19 mouse cellular contexts compared by ENCODE assay signal in the genomic region with DNA sequence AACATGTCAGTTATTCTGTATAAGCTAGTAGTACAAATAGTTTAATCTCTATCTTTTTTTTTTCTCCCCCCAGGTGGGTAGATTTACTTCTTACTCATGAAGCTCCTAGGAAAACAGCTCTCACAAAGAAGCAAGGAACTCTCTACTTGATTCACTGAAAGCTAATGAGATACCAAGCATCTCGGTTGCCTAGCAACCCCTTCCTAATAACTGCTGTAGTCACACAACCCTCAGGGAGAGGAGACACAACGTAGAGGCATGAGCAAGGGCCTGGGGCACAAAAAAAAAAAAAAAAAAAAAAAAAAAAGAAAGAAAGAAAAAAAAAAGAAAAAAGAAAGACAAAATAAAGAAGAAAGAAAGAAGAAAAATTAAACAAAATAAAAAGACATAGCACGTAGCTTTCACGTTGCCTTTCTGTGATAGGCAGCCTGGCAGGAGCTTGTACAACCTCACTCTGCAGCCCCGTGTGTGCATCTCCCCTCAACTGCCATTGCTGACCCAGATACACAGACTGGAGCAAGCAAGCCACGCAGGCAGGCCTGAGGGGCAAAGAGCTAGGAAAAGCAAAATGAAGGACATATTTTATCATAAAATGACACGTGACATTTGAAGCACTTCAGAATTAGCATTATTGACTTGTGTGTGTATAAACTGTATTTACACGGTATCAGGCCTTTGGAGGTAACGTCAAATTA. TPM values are rescaled to one million over a fixed set of nuclear protein-coding genes. Genes with fewer than 3 reads are reported as not detected.
A peak's percentile ranks its signal among the peaks of the same experiment; 100 is the strongest.
DNase-seq lines count a peak whose midpoint lies in the region; ATAC-seq and TF ChIP-seq lines count a peak whose summit lies in the region.
"Had no signal": no experiment of that assay in that cellular context is flagged by ENCODE, and none has a peak within 500 bp of the region (broad histone marks: within the 10 kb centered on the region; RNA-seq: fewer than 3 reads in every experiment).

No protein-coding gene starts in this region.

- no peak for DNase-seq in forebrain, embryonic 10.5 days (ENCODE audit: extremely low spot score, low spot score)
- peak; percentile 88 for DNase-seq in midbrain, embryonic 14.5 days
- no peak for DNase-seq in kidney, postnatal 14 days
- DNase-seq in liver, postnatal 0 days: no peak
- DNase-seq: cerebellum, adult 18-20 months; heart, adult 11 months; lung, postnatal 36 days; thymus, postnatal 14 days had no signal

- no peak for TF ChIP-seq CTCF in liver, postnatal 0 days (IDR thresholded peaks at IDR 0.05; ENCODE audit: low read depth)

- no peaks in the 10 kb centered on the region for H3K9me3 ChIP-seq in forebrain, embryonic 16.5 days (ENCODE audit: control insufficient read depth, low read length)
- H3K9me3 ChIP-seq in forebrain, embryonic 10.5 days: no peaks in the 10 kb centered on the region
- no peaks in the 10 kb centered on the region for H3K9me3 ChIP-seq in neural tube, embryonic 12.5 days
- no peaks in the 10 kb centered on the region for H3K9me3 ChIP-seq in neural tube, embryonic 15.5 days (replicated peaks)
- no peaks in the 10 kb centered on the region for H3K9me3 ChIP-seq in midbrain, embryonic 14.5 days (ENCODE audit: control insufficient read depth, low read length)
- H3K9me3 ChIP-seq in heart, embryonic 11.5 days (replicated peaks; ENCODE audit: control insufficient read depth, low read length): no peaks in the 10 kb centered on the region
- no peaks in the 10 kb centered on the region for H3K9me3 ChIP-seq in liver, postnatal 0 days (ENCODE audit: low read length)
- H3K9me3 ChIP-seq: heart, embryonic 15.5 days; limb, embryonic 13.5 days; liver, embryonic 15.5 days had no signal

- no peaks in the 10 kb centered on the region for H3K27me3 ChIP-seq in forebrain, embryonic 16.5 days (replicated peaks; ENCODE audit: control insufficient read depth, insufficient read depth, low read length)
- H3K27me3 ChIP-seq in forebrain, embryonic 10.5 days (ENCODE audit: poor library complexity, severe bottlenecking): peaks cover 20% of the 10 kb centered on the region; the same call in 1 of the 2 replicates
- H3K27me3 ChIP-seq in neural tube, embryonic 12.5 days (replicated peaks): no peaks in the 10 kb centered on the region
- H3K27me3 ChIP-seq in neural tube, embryonic 15.5 days (replicated peaks): no peaks in the 10 kb centered on the region
- no peaks in the 10 kb centered on the region; the same call in 1 of the 2 replicates for H3K27me3 ChIP-seq in midbrain, embryonic 14.5 days (ENCODE audit: control insufficient read depth, insufficient read depth, low read length)
- peaks cover 8% of the 10 kb centered on the region for H3K27me3 ChIP-seq in heart, embryonic 11.5 days (ENCODE audit: control insufficient read depth, insufficient read depth, low read length)
- no peaks in the 10 kb centered on the region for H3K27me3 ChIP-seq in liver, postnatal 0 days (ENCODE audit: insufficient read depth, low read length)
- H3K27me3 ChIP-seq: liver, embryonic 15.5 days had no signal

- no peak overlapping the region for H3K9ac ChIP-seq in forebrain, embryonic 16.5 days (replicated peaks; ENCODE audit: low read depth, low read length)
- no peak overlapping the region for H3K9ac ChIP-seq in neural tube, embryonic 12.5 days
- H3K9ac ChIP-seq in neural tube, embryonic 15.5 days (replicated peaks): no peak overlapping the region
- no peak overlapping the region for H3K9ac ChIP-seq in midbrain, embryonic 14.5 days (replicated peaks; ENCODE audit: low read length)
- no peak overlapping the region for H3K9ac ChIP-seq in heart, embryonic 11.5 days (ENCODE audit: low read depth, low read length)
- H3K9ac ChIP-seq in liver, postnatal 0 days (replicated peaks): no peak overlapping the region
- H3K9ac ChIP-seq: heart, embryonic 15.5 days; limb, embryonic 13.5 days; liver, embryonic 15.5 days had no signal

- ATAC-seq in forebrain, embryonic 16.5 days: peak; percentile 73; the same call in 1 of the 2 replicates
- no peak for ATAC-seq in neural tube, embryonic 12.5 days (ENCODE audit: low FRiP score, low read depth)
- ATAC-seq in neural tube, embryonic 15.5 days (ENCODE audit: low FRiP score): no peak; the same call in 1 of the 2 replicates
- no peak for ATAC-seq in midbrain, embryonic 14.5 days (ENCODE audit: low FRiP score, low TSS enrichment)
- ATAC-seq in heart, embryonic 11.5 days (replicated peaks; ENCODE audit: insufficient number of reproducible peaks, low FRiP score, low TSS enrichment): no peak
- no peak for ATAC-seq in liver, postnatal 0 days

- WGBS in forebrain, embryonic 16.5 days: 41% methylated on average over 9 of the region's 9 CpGs
- 72% methylated on average over 9 of the region's 9 CpGs for WGBS in forebrain, embryonic 10.5 days
- WGBS in neural tube, embryonic 12.5 days: 39% methylated on average over 9 of the region's 9 CpGs
- 28% methylated on average over 9 of the region's 9 CpGs for WGBS in neural tube, embryonic 15.5 days
- 49% methylated on average over 9 of the region's 9 CpGs for WGBS in midbrain, embryonic 14.5 days
- WGBS in heart, embryonic 11.5 days (ENCODE audit: insufficient replicate concordance): 70% methylated on average over 9 of the region's 9 CpGs
- WGBS in liver, postnatal 0 days (ENCODE audit: insufficient replicate concordance): 68% methylated on average over 9 of the region's 9 CpGs

- no peak overlapping the region for H3K27ac ChIP-seq in forebrain, embryonic 16.5 days (ENCODE audit: low read length)
- H3K27ac ChIP-seq in forebrain, embryonic 10.5 days: no peak overlapping the region
- no peak overlapping the region for H3K27ac ChIP-seq in neural tube, embryonic 12.5 days
- no peak overlapping the region for H3K27ac ChIP-seq in neural tube, embryonic 15.5 days (replicated peaks)
- no peak overlapping the region for H3K27ac ChIP-seq in midbrain, embryonic 14.5 days (replicated peaks; ENCODE audit: low read depth, low read length)
- no peak overlapping the region for H3K27ac ChIP-seq in heart, embryonic 11.5 days (ENCODE audit: low read depth, low read length)
- H3K27ac ChIP-seq in liver, postnatal 0 days (ENCODE audit: low read depth): no peak overlapping the region
- H3K27ac ChIP-seq: heart, embryonic 15.5 days; layer of hippocampus, adult 2 months; left cerebral cortex, adult 2 months; limb, embryonic 13.5 days; liver, embryonic 15.5 days; stomach, postnatal 0 days had no signal

- H3K4me1 ChIP-seq in forebrain, embryonic 16.5 days (replicated peaks; ENCODE audit: control insufficient read depth, insufficient read depth, low read length): no peaks in the 10 kb centered on the region
- H3K4me1 ChIP-seq in forebrain, embryonic 10.5 days: peaks cover 15% of the 10 kb centered on the region
- peaks cover 15% of the 10 kb centered on the region for H3K4me1 ChIP-seq in neural tube, embryonic 12.5 days
- H3K4me1 ChIP-seq in neural tube, embryonic 15.5 days: peaks cover 16% of the 10 kb centered on the region
- peaks cover 4% of the 10 kb centered on the region; the same call in 1 of the 2 replicates for H3K4me1 ChIP-seq in midbrain, embryonic 14.5 days (ENCODE audit: control insufficient read depth, insufficient read depth, low read length)
- H3K4me1 ChIP-seq in heart, embryonic 11.5 days (ENCODE audit: control insufficient read depth, insufficient read depth, low read length): no peaks in the 10 kb centered on the region
- H3K4me1 ChIP-seq in liver, postnatal 0 days (ENCODE audit: insufficient read depth): no peaks in the 10 kb centered on the region
- H3K4me1 ChIP-seq: heart, embryonic 15.5 days; liver, embryonic 15.5 days had no signal

- H3K4me2 ChIP-seq in forebrain, embryonic 16.5 days (ENCODE audit: low read length): no peak overlapping the region
- H3K4me2 ChIP-seq in neural tube, embryonic 12.5 days (replicated peaks): 0 out of 2 replicates have a peak overlapping the region, but pooled peaks have one; percentile 6
- H3K4me2 ChIP-seq in neural tube, embryonic 15.5 days: no peak overlapping the region
- H3K4me2 ChIP-seq in midbrain, embryonic 14.5 days (ENCODE audit: low read length): no peak overlapping the region
- no peak overlapping the region for H3K4me2 ChIP-seq in heart, embryonic 11.5 days
- H3K4me2 ChIP-seq in liver, postnatal 0 days (ENCODE audit: low read depth, low read length): no peak overlapping the region
- H3K4me2 ChIP-seq: heart, embryonic 15.5 days; limb, embryonic 13.5 days; liver, embryonic 15.5 days had no signal

- no peak for TF ChIP-seq EP300 in liver, postnatal 0 days (IDR thresholded peaks at IDR 0.05; ENCODE audit: low read depth)

- no peak overlapping the region for H3K4me3 ChIP-seq in forebrain, embryonic 16.5 days (replicated peaks; ENCODE audit: low read length)
- no peak overlapping the region for H3K4me3 ChIP-seq in forebrain, embryonic 10.5 days
- H3K4me3 ChIP-seq in neural tube, embryonic 12.5 days: no peak overlapping the region
- H3K4me3 ChIP-seq in neural tube, embryonic 15.5 days (replicated peaks): no peak overlapping the region
- H3K4me3 ChIP-seq in midbrain, embryonic 14.5 days (replicated peaks; ENCODE audit: low read depth, low read length): no peak overlapping the region
- H3K4me3 ChIP-seq in heart, embryonic 11.5 days (ENCODE audit: low read depth, low read length): no peak overlapping the region
- H3K4me3 ChIP-seq in liver, postnatal 0 days (ENCODE audit: low read depth, low read length): no peak overlapping the region
- H3K4me3 ChIP-seq: heart, embryonic 15.5 days; layer of hippocampus, adult 2 months; left cerebral cortex, adult 2 months; limb, embryonic 13.5 days; liver, embryonic 15.5 days had no signal

- no peaks in the 10 kb centered on the region for H3K36me3 ChIP-seq in forebrain, embryonic 16.5 days (ENCODE audit: control insufficient read depth, insufficient read depth)
- H3K36me3 ChIP-seq in forebrain, embryonic 10.5 days (replicated peaks): no peaks in the 10 kb centered on the region
- no peaks in the 10 kb centered on the region for H3K36me3 ChIP-seq in neural tube, embryonic 12.5 days
- H3K36me3 ChIP-seq in neural tube, embryonic 15.5 days: no peaks in the 10 kb centered on the region
- no peaks in the 10 kb centered on the region for H3K36me3 ChIP-seq in midbrain, embryonic 14.5 days (ENCODE audit: control insufficient read depth, insufficient read depth, low read length)
- no peaks in the 10 kb centered on the region for H3K36me3 ChIP-seq in heart, embryonic 11.5 days (ENCODE audit: control insufficient read depth, insufficient read depth, low read length)
- no peaks in the 10 kb centered on the region for H3K36me3 ChIP-seq in liver, postnatal 0 days (replicated peaks; ENCODE audit: insufficient read depth, low read length)
- H3K36me3 ChIP-seq: heart, embryonic 15.5 days; limb, embryonic 13.5 days; liver, embryonic 15.5 days had no signal

RNA-seq across cellular contexts. Expression of a gene that starts 20.1 kb away (rescaled TPM):
- not detected in 2 replicates for polyA plus RNA-seq in forebrain, embryonic 16.5 days (2015; fragmentation: Nextera tagmentation; extraction: Ambion mirVana)
- polyA plus RNA-seq in forebrain, embryonic 10.5 days (2016; fragmentation: Nextera tagmentation; extraction: Ambion mirVana): not detected in 2 replicates
- polyA plus RNA-seq in neural tube, embryonic 12.5 days (2016; fragmentation: Nextera tagmentation; extraction: Ambion mirVana): 4.7 and 5.0 TPM in 2 replicates
- 1.1 and 1.3 TPM in 2 replicates for polyA plus RNA-seq in neural tube, embryonic 15.5 days (2015; fragmentation: Nextera tagmentation; extraction: Ambion mirVana)
- 0.26 and 0.61 TPM in 2 replicates for polyA plus RNA-seq in midbrain, embryonic 14.5 days (2014; fragmentation: Nextera tagmentation; extraction: Ambion mirVana)
- polyA plus RNA-seq in heart, embryonic 11.5 days (2014; fragmentation: Nextera tagmentation; extraction: Ambion mirVana): 1.2 TPM in 2 replicates
- polyA plus RNA-seq in liver, postnatal 0 days (2015; fragmentation: Nextera tagmentation; extraction: Ambion mirVana): 0.11 and 0.16 TPM in 2 replicates
- polyA plus RNA-seq: cortical plate, adult 2 months had no signal

RNA-seq across cellular contexts. Expression of a gene that starts 26.6 kb away (rescaled TPM):
- not detected in 2 replicates for polyA plus RNA-seq in forebrain, embryonic 16.5 days (2015; fragmentation: Nextera tagmentation; extraction: Ambion mirVana)
- not detected in 2 replicates for polyA plus RNA-seq in forebrain, embryonic 10.5 days (2016; fragmentation: Nextera tagmentation; extraction: Ambion mirVana)
- 25.6 and 34.2 TPM in 2 replicates for polyA plus RNA-seq in neural tube, embryonic 12.5 days (2016; fragmentation: Nextera tagmentation; extraction: Ambion mirVana)
- 7.2 and 12.0 TPM in 2 replicates for polyA plus RNA-seq in neural tube, embryonic 15.5 days (2015; fragmentation: Nextera tagmentation; extraction: Ambion mirVana)
- 0.12 and 0.20 TPM in 2 replicates for polyA plus RNA-seq in midbrain, embryonic 14.5 days (2014; fragmentation: Nextera tagmentation; extraction: Ambion mirVana)
- polyA plus RNA-seq in heart, embryonic 11.5 days (2014; fragmentation: Nextera tagmentation; extraction: Ambion mirVana): 3.5 and 3.6 TPM in 2 replicates
- polyA plus RNA-seq in liver, postnatal 0 days (2015; fragmentation: Nextera tagmentation; extraction: Ambion mirVana): 0.39 and 0.63 TPM in 2 replicates
- polyA plus RNA-seq: cortical plate, adult 2 months had no signal

RNA-seq across cellular contexts. Expression of a gene that starts 39.3 kb away (rescaled TPM):
- polyA plus RNA-seq in forebrain, embryonic 16.5 days (2015; fragmentation: Nextera tagmentation; extraction: Ambion mirVana): not detected in 2 replicates
- polyA plus RNA-seq in forebrain, embryonic 10.5 days (2016; fragmentation: Nextera tagmentation; extraction: Ambion mirVana): not detected in 2 replicates
- 6.4 and 7.0 TPM in 2 replicates for polyA plus RNA-seq in neural tube, embryonic 12.5 days (2016; fragmentation: Nextera tagmentation; extraction: Ambion mirVana)
- 1.4 and 3.0 TPM in 2 replicates for polyA plus RNA-seq in neural tube, embryonic 15.5 days (2015; fragmentation: Nextera tagmentation; extraction: Ambion mirVana)
- not detected in 2 replicates for polyA plus RNA-seq in midbrain, embryonic 14.5 days (2014; fragmentation: Nextera tagmentation; extraction: Ambion mirVana)
- polyA plus RNA-seq in heart, embryonic 11.5 days (2014; fragmentation: Nextera tagmentation; extraction: Ambion mirVana): 0.45 and 0.57 TPM in 2 replicates
- not detected in 2 replicates for polyA plus RNA-seq in liver, postnatal 0 days (2015; fragmentation: Nextera tagmentation; extraction: Ambion mirVana)
- polyA plus RNA-seq: cortical plate, adult 2 months had no signal

RNA-seq across cellular contexts. Expression of a gene that starts 53.6 kb away (rescaled TPM):
- polyA plus RNA-seq in forebrain, embryonic 16.5 days (2015; fragmentation: Nextera tagmentation; extraction: Ambion mirVana): not detected in 2 replicates
- not detected in 2 replicates for polyA plus RNA-seq in forebrain, embryonic 10.5 days (2016; fragmentation: Nextera tagmentation; extraction: Ambion mirVana)
- 7.1 and 9.7 TPM in 2 replicates for polyA plus RNA-seq in neural tube, embryonic 12.5 days (2016; fragmentation: Nextera tagmentation; extraction: Ambion mirVana)
- polyA plus RNA-seq in neural tube, embryonic 15.5 days (2015; fragmentation: Nextera tagmentation; extraction: Ambion mirVana): 2.3 and 5.7 TPM in 2 replicates
- polyA plus RNA-seq in midbrain, embryonic 14.5 days (2014; fragmentation: Nextera tagmentation; extraction: Ambion mirVana): not detected in 2 replicates
- polyA plus RNA-seq in heart, embryonic 11.5 days (2014; fragmentation: Nextera tagmentation; extraction: Ambion mirVana): 0.68 and 1.4 TPM in 2 replicates
- 0.13 and 0.30 TPM in 2 replicates for polyA plus RNA-seq in liver, postnatal 0 days (2015; fragmentation: Nextera tagmentation; extraction: Ambion mirVana)
- polyA plus RNA-seq: cortical plate, adult 2 months had no signal
